Mouse (Mus musculus): ENCODE results near the gene Rbmxl1. TPM values are rescaled to one million over a fixed set of nuclear protein-coding genes. Genes with fewer than 3 reads are reported as not detected.

The Rbmxl1 gene
- polyA plus RNA-seq, 1 experiment from 2014 or later = 248 TPM

DNA sequence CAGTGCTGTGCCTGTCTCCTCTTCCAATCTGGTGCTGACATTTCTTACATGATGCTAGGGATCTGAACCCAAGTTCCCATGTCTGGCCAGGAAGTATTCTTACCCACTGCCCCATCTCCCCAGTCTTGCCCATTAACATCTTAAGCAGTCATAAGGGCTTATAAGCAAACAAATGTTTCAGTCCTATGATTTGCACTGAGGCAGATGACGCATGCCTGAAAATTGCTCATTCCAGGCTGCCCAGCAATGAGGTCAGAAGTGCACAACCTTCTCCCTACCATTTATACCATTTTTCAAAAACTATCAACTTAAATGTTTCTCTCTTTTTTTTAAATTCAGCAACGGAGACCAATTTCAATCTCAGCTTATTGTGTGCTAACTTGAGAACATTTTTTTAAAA lies 44.8 kb downstream of the Rbmxl1 start:
- Histone ChIP-seq H3K27me3 (ENCODE audit: control insufficient read depth, insufficient read depth, low read length) (no peaks in the 10 kb centered on the region), H3K9me3 (ENCODE audit: control insufficient read depth, low read length) (no peaks in the 10 kb centered on the region), H3K4me3 (replicated peaks; ENCODE audit: low read depth, low read length) (no peak overlapping the region), H3K27ac (replicated peaks; ENCODE audit: low read depth, low read length) (no peak overlapping the region), H3K9ac (replicated peaks; ENCODE audit: low read length) (no peak overlapping the region), H3K4me1 (ENCODE audit: control insufficient read depth, insufficient read depth, low read length) (no peaks in the 10 kb centered on the region), H3K4me2 (ENCODE audit: low read length) (no peak overlapping the region), H3K36me3 (ENCODE audit: control insufficient read depth, insufficient read depth, low read length) (no peaks in the 10 kb centered on the region)
- no peak for DNase-seq
- ATAC-seq (ENCODE audit: low FRiP score, low TSS enrichment) = no peak
- WGBS = 88% methylated on average over 2 of the region's 2 CpGs

DNA sequence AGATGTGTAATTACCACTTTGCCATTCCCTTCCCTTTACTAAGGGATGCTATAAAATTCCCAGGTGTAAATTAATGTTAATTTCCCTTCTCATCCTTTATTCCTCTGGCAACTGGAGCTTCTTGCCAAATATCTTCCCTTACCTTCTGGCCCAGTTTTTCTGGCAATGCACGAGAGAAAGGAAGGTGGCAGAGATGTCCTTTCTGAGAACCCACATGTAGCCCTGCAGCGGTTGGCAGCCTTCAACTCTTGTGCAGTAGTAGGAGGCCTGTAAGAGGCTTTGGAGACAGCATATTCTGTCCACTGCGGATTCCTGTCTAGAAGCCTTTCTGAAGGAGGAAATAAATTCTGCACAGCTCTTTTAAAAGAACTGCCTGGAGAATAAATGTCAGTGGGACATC lies 52.3 kb downstream of the Rbmxl1 start:
- ATAC-seq (ENCODE audit: low FRiP score, low TSS enrichment) (no peak), DNase-seq (no peak)
- Histone ChIP-seq H3K9me3 (ENCODE audit: control insufficient read depth, low read length) (no peaks in the 10 kb centered on the region), H3K4me2 (ENCODE audit: low read length) (no peak overlapping the region), H3K4me3 (replicated peaks; ENCODE audit: low read depth, low read length) (no peak overlapping the region), H3K4me1 (ENCODE audit: control insufficient read depth, insufficient read depth, low read length) (no peaks in the 10 kb centered on the region), H3K36me3 (ENCODE audit: control insufficient read depth, insufficient read depth, low read length) (no peaks in the 10 kb centered on the region), H3K27me3 (ENCODE audit: control insufficient read depth, insufficient read depth, low read length) (no peaks in the 10 kb centered on the region), H3K27ac (replicated peaks; ENCODE audit: low read depth, low read length) (no peak overlapping the region), H3K9ac (replicated peaks; ENCODE audit: low read length) (no peak overlapping the region)
- WGBS = 82% methylated on average over 3 of the region's 3 CpGs

Other genes starting within 250 kb of the Rbmxl1 start
- 20.9 and 24.5 TPM in 2 replicates for gene Pou4f2, start 72.3 kb downstream of the Rbmxl1 start, polyA plus RNA-seq (2014; fragmentation: Nextera tagmentation; extraction: Ambion mirVana)
- 9.2 and 9.7 TPM in 2 replicates for gene Slc10a7, start 448 bp upstream of the Rbmxl1 start, polyA plus RNA-seq (2014; fragmentation: Nextera tagmentation; extraction: Ambion mirVana)

All from midbrain, embryonic 14.5 days (tissue).